Mouse (Mus musculus) stomach, postnatal 0 days (tissue): ENCODE data around the gene Tnfrsf13c. TPM values are rescaled to one million over a fixed set of nuclear protein-coding genes. Genes with fewer than 3 reads are reported as not detected.
"Not testable (repeated sequence)": the region's sequence is repeated elsewhere in the genome, so short reads cannot be mapped to it uniquely, and the experiment has no call there.

Experiments
- ATAC-seq: fragments of 200-750 bp; cut with Nextera tagmentation; 2 replicates; pipeline ENCODE4 v1.8.0; 2017; ENCODE audit not compliant: low FRiP score, low TSS enrichment
- DNase-seq: peaks from one replicate; pipeline ENCODE4 v3.0.0-alpha.2; 2016; ENCODE audit warnings: low spot score
- H3K27ac ChIP-seq: fragments of 300-500 bp; sonication (generic); replicated peaks from 2 replicates; pipeline ENCODE4 v1.5.1; 2014; ENCODE audit warnings: mild to moderate bottlenecking, control low read depth
- H3K27me3 ChIP-seq: fragments of 300-500 bp; sonication (generic); 2 replicates; pipeline ENCODE4 v1.6.1; 2014; ENCODE audit warnings: low read length; ENCODE audit not compliant: control insufficient read depth, insufficient read depth
- H3K36me3 ChIP-seq: fragments of 300-500 bp; sonication (generic); 2 replicates; pipeline ENCODE4 v1.6.1; 2014; ENCODE audit warnings: low read length, mixed read lengths; ENCODE audit not compliant: control insufficient read depth, insufficient read depth
- H3K4me1 ChIP-seq: fragments of 300-500 bp; sonication (generic); replicated peaks from 2 replicates; pipeline ENCODE4 v1.6.1; 2014; ENCODE audit warnings: antibody characterized with exemption; ENCODE audit not compliant: control insufficient read depth, insufficient read depth
- H3K4me2 ChIP-seq: fragments of 300-500 bp; sonication (generic); replicated peaks from 2 replicates; pipeline ENCODE4 v1.6.1; 2014; ENCODE audit warnings: low read depth, mild to moderate bottlenecking, control low read depth, moderate library complexity
- H3K4me3 ChIP-seq: fragments of 300-500 bp; sonication (generic); 2 replicates; pipeline ENCODE4 v1.5.1; 2014; ENCODE audit warnings: low read depth, low read length, control low read depth
- H3K9ac ChIP-seq: fragments of 300-500 bp; sonication (generic); 2 replicates; pipeline ENCODE4 v1.6.1; 2014; ENCODE audit warnings: mild to moderate bottlenecking, low read length, control low read depth, mixed read lengths
- H3K9me3 ChIP-seq: fragments of 300-500 bp; sonication (generic); 2 replicates; pipeline ENCODE4 v1.6.1; 2016; ENCODE audit warnings: low read length; ENCODE audit not compliant: control insufficient read depth
- CTCF ChIP-seq: IDR thresholded peaks from 2 replicates; pipeline ENCODE4 v1.5.1; 2016; ENCODE audit warnings: antibody characterized with exemption, low read depth, mild to moderate bottlenecking, moderate library complexity
- EP300 ChIP-seq: optimal IDR thresholded peaks from 2 replicates; pipeline ENCODE3; 2016; ENCODE audit warnings: antibody characterized with exemption
- WGBS: fragments of 180-500 bp; shearing (Covaris S2); extraction: QIAGEN DNeasy Blood & Tissue Kit; methylation state at CpG from one replicate; pipeline ENCODE4 v1.1.7; 2014; 5-methylcytosine and 5-hydroxymethylcytosine counted together
- polyA plus RNA-seq: library from polyadenylated mRNA; unstranded; fragments of >200 nt; fragmentation: Nextera tagmentation; extraction: Ambion mirVana; gene quantifications from 2 replicates; pipeline ENCODE4 v1.2.1, GENCODE M21; 2015

Gene Tnfrsf13c
- polyA plus RNA-seq, 1 experiment from 2014 or later: not detected

DNA sequence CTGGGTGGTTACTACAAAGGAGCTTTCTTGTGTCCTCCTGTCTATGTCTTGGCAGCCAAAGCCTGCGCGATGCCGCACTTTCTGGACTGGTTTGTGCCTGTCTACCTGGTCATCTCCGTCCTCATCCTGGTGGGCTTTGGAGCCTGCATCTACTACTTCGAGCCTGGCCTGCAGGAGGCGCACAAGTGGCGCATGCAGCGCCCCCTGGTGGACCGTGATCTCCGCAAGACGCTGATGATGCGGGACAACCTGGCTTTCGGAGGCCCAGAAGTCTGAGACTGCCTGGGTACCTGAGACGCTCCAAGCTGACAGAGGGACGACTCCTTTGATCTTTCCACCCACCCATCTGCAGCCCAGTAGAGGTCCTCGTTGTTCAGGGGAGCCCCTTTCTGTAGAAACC lies 35.3 kb upstream of the Tnfrsf13c start:
- H3K4me2 ChIP-seq: no peak overlapping the region
- DNase-seq (peak; percentile 76), ATAC-seq (0 out of 2 replicates have a peak, but pooled peaks have one; percentile 31)
- no peaks in the 10 kb centered on the region for H3K36me3 ChIP-seq
- WGBS: 18% methylated on average over 16 of the region's 16 CpGs
- no peaks in the 10 kb centered on the region for H3K9me3 ChIP-seq
- no peak overlapping the region for H3K9ac ChIP-seq
- H3K4me1 ChIP-seq: no peaks in the 10 kb centered on the region
- H3K27ac ChIP-seq: no peak overlapping the region
- no peak overlapping the region for H3K4me3 ChIP-seq
- TF ChIP-seq CTCF (peak; percentile 97), EP300 (no peak)
- H3K27me3 ChIP-seq: no peaks in the 10 kb centered on the region; the same call in 1 of the 2 replicates

DNA sequence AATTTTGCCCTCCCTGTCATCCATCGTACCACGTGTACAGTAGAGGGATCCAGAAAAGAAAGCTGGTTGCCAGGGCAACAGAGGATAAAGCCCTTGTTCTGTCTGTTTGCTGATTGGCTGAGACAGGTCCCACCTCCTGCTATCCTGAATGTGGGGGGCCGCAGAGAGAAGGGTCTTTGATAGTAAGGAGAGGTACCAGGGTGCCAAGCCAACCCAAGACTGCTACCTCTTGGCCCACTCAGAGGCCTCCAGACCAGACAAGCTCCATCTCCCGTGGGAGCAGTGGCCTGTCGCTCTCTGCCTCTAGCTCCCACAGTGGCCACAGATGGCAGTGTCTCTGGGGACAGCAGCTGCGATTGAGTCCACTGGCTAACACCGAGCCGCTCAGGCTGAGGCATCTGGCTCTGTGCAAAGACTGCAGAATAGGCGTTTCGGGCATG lies 31.8 kb upstream of the Tnfrsf13c start:
- ATAC-seq: no peak

DNA sequence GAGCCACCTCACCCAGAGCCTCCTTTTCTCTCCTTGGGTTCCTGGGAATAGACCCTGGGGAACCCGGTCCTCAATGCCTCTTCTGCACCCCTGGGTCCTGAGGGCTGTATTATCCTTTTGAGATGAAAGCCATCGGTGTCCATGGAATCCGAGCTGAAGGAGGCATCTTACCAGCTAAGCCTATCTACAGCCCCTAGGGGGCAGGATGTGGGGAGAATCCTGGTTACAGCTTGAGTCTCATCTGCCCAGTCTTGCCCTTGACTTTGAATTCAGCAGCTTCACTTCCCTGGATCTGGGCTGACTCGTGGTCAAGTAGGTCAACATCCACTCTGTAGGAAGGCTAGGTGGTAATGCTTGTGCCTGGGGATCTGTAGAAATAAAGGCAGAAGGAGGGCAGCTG lies 31.1 kb upstream of the Tnfrsf13c start:
- H3K9ac ChIP-seq: no peak overlapping the region
- H3K4me1 ChIP-seq: no peaks in the 10 kb centered on the region
- no peaks in the 10 kb centered on the region for H3K36me3 ChIP-seq
- TF ChIP-seq CTCF (peak; percentile 44), EP300 (no peak)
- no peaks in the 10 kb centered on the region for H3K9me3 ChIP-seq
- no peak overlapping the region for H3K4me3 ChIP-seq
- DNase-seq (no peak), ATAC-seq (no peak)
- 43% methylated on average over 4 of the region's 4 CpGs for WGBS
- no peak overlapping the region for H3K4me2 ChIP-seq
- no peaks in the 10 kb centered on the region; the same call in 1 of the 2 replicates for H3K27me3 ChIP-seq
- H3K27ac ChIP-seq: no peak overlapping the region

More for the DNA sequence above, 31.8 kb upstream of the Tnfrsf13c start:
- DNase-seq: no peak
- Histone ChIP-seq H3K9ac (no peak overlapping the region), H3K27me3 (no peaks in the 10 kb centered on the region; the same call in 1 of the 2 replicates), H3K4me2 (no peak overlapping the region), H3K27ac (no peak overlapping the region), H3K36me3 (no peaks in the 10 kb centered on the region), H3K4me3 (no peak overlapping the region), H3K4me1 (no peaks in the 10 kb centered on the region), H3K9me3 (no peaks in the 10 kb centered on the region)
- whole genome bisulfite sequencing: 23% methylated on average over 10 of the region's 10 CpGs
- TF ChIP-seq CTCF: no peak
- TF ChIP-seq EP300: no peak

DNA sequence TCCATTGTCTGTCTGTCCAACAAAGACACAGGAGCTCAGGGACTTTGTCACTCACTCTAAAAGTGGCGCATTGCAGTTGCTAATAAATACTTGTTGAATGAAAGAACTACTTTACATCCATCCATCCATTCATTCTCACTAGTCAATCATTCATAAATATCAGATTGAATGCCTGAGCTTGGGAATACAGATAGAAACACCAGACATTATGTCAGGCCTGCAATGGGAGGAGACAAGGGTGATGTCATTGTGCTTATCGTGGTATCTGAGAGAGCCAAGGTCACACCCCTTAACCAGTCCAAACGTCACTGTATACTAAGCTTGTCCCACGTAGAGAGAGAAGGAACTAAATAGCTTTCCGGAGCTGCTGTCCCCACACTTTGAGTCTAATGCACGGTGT lies 27.9 kb upstream of the Tnfrsf13c start, which contains the start of gene 1500009C09Rik:
1500009C09Rik (plus strand) TSS at position 301 of the 400 bp plus-strand sequence.
- Histone ChIP-seq H3K9me3 (no peaks in the 10 kb centered on the region), H3K27ac (no peak within 1 kb of the TSS), H3K9ac (no peak within 1 kb of the TSS), H3K4me1 (no peaks in the 10 kb centered on the region), H3K4me2 (no peak within 1 kb of the TSS), H3K27me3 (no peaks in the 10 kb centered on the region; the same call in 1 of the 2 replicates), H3K36me3 (no peaks in the 10 kb centered on the region), H3K4me3 (no peak within 1 kb of the TSS)
- ATAC-seq (peak; percentile 53; the same call in 1 of the 2 replicates), DNase-seq (no peak)
- TF ChIP-seq CTCF (no peak), EP300 (no peak)
- WGBS: 73% methylated on average over 6 of the region's 6 CpGs

DNA sequence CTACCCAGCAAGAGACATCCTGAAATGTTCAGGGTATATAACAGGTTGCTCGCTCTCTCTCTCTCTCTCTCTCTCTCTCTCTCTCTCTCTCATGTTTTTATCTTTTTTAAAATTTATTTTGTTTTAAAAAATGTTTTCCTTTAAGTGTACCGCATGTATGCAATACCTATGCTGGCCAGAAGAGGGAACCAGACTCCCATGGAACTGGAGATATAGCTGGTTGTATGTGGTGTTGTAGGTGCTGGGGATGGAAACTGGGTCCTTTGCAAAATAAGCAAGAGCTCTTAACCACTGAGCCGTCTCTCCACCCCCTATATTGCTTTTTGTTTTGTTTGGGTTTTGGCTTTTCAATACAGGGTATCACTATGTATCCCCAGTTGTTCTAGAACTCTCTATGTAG lies 27.4 kb upstream of the Tnfrsf13c start:
- ATAC-seq (no peak), DNase-seq (no peak)
- no peak overlapping the region for H3K4me3 ChIP-seq
- WGBS: 95% methylated on average over 3 of the region's 3 CpGs
- H3K36me3 ChIP-seq: no peaks in the 10 kb centered on the region
- no peaks in the 10 kb centered on the region for H3K9me3 ChIP-seq
- H3K4me2 ChIP-seq: no peak overlapping the region
- no peak overlapping the region for H3K9ac ChIP-seq
- peak; percentile 54 for TF ChIP-seq CTCF
- TF ChIP-seq EP300: no peak
- H3K4me1 ChIP-seq: no peaks in the 10 kb centered on the region
- no peaks in the 10 kb centered on the region; the same call in 1 of the 2 replicates for H3K27me3 ChIP-seq
- H3K27ac ChIP-seq: no peak overlapping the region

DNA sequence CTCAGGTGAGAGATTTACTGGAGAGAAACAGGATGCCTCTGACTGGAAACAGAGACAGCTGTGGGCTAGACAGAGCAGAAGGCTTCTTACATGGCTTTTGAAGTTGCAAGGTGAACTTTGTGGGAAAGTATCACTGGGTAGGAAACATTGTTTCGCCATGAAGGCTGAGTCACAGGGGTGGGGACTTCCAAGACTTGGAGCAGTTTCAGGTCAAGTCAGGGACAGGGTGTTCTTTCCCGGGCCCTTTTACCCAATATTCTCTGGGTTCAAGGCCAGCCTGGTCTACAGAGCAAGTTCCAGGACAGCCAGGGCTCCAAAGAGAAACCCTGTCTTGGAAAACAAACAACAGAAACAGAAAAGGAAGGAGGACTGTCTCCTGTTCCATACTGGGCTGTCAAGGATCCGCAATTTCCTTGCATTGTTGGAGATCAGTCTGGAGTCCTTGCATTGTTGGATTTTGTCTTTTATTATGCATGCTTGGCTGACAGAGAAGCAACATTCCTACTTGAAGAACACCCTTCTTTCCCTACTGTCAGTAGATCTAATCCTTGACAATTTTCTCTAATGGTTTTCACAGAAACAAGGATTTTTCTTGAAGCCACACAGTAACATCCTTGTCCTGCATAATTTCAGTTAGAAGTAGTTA lies 23.1 kb upstream of the Tnfrsf13c start:
- 63% methylated on average over 3 of the region's 3 CpGs for WGBS

DNA sequence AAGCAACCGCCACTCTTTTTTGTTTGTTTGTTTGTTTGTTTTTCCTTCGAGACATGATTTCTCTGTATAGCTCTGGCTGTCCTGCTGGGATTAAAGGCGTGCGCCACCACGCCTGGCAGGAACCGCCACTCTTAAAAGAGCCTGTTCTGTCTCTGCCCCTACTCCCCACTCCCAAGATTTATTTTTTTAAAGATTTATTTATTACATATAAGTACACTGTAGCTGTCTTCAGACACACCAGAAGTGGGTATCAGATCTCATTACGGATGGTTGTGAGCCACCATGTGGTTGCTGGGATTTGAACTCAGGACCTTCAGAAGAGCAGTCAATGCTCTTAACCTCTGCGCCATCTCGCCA lies 20.6 kb upstream of the Tnfrsf13c start:
- not testable (repeated sequence) for H3K27me3 ChIP-seq, DNase-seq, ATAC-seq, H3K27ac ChIP-seq, H3K4me1 ChIP-seq, H3K9me3 ChIP-seq, H3K36me3 ChIP-seq
- WGBS: 21% methylated on average over 9 of the region's 9 CpGs
- peak overlapping the region; percentile 41; the same call in 1 of the 2 replicates for H3K9ac ChIP-seq
- peak overlapping the region; percentile 70 for H3K4me3 ChIP-seq
- peak overlapping the region; percentile 95 for H3K4me2 ChIP-seq

More for the DNA sequence above, 23.1 kb upstream of the Tnfrsf13c start:
- DNase-seq (peak; percentile 65), ATAC-seq (no peak; the same call in 1 of the 2 replicates)
- H3K36me3 ChIP-seq: no peaks in the 10 kb centered on the region
- H3K9me3 ChIP-seq: no peaks in the 10 kb centered on the region
- no peak overlapping the region for H3K4me2 ChIP-seq
- H3K27ac ChIP-seq: no peak overlapping the region
- no peaks in the 10 kb centered on the region for H3K27me3 ChIP-seq
- TF ChIP-seq CTCF: no peak
- TF ChIP-seq EP300: peak; percentile 42
- no peaks in the 10 kb centered on the region for H3K4me1 ChIP-seq
- no peak overlapping the region for H3K9ac ChIP-seq
- no peak overlapping the region for H3K4me3 ChIP-seq
